Mouse (Mus musculus) heart, adult 2 months (tissue): ENCODE results near the gene Ncoa4.

Experiments used
- CTCF ChIP-seq: fragments of 200-600 bp; IDR thresholded peaks from 2 replicates; pipeline ENCODE4 v1.8.1; 2022; ENCODE audit warnings: antibody characterized with exemption, mild to moderate bottlenecking, moderate library complexity
- POLR2A ChIP-seq: fragments of 200-500 bp; IDR thresholded peaks from 2 replicates; pipeline ENCODE4 v1.6.1; 2011; ENCODE audit warnings: mild to moderate bottlenecking, low read depth, low read length, control low read depth; ENCODE audit not compliant: insufficient read depth

DNA sequence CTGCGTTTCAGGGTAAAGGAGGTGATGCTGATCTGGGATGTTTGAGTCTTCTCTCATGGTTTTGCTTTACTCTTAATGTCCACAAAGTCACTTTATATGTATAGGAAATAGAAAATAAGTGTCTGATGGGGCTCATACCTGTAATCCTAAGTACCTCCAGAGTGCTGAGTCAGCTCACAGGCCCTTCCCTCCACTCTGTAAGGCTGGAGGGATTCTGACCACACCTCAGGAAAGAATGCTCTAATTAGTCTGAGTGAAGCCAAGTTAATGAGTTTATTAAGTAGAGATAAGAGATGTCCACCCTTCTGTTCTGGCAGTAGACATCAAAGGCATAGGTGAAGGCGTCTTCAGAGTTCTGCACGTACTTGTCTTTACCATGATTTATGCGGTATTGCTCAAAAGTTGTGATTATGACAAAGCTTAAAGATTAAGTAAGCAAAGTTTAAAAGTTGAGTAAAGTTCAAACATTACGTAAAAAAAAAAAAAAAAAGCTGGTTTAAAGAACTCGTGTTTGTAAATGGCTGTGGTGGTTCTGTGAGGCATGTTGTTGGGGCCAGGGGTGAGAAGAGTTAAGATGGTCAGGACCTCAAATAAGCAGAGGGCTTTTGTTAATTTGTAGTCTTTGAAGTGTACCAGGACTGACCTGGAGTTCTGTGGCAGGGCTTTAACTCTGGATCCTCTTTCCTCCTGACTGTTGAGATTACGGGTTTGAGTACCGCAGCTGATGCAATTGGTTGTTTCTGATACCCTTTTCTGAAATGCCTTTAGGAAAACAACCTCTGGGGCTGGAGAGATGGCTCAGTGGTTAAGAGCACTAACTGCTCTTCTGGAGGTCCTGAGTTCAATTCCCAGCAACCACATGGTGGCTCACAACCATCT lies 4.7 kb downstream of the Ncoa4 start:
- TF ChIP-seq POLR2A, result no peak
- no peak for TF ChIP-seq CTCF
